Mouse (Mus musculus) spleen, postnatal 10 days (tissue): ENCODE data around the gene Mtmr11.
A peak's percentile ranks its signal among the peaks of the same experiment; 100 is the strongest.

Source experiments
- DNase-seq, 2 experiments: peaks; one replicate each; pipeline ENCODE4 v3.0.0; 2021 to 2022; ENCODE audit warnings: low spot score in 2 of 2

Gene Mtmr11

GRCm38 (mm10) chr3:96161869-96162840 lies at the start of gene Mtmr11:
Gene Mtmr11, plus strand, starts transcription at chr3:96162004.
- no peak for DNase-seq

GRCm38 (mm10) chr3:96113251-96113650 lies 48.6 kb upstream of the Mtmr11 start:
- no peak for DNase-seq

GRCm38 (mm10) chr3:96118142-96118541 lies 43.7 kb upstream of the Mtmr11 start:
- DNase-seq = no peak

- DNase-seq = no peak
Measured at GRCm38 (mm10) chr3:96118702-96119101, 43.1 kb upstream of the Mtmr11 start.

GRCm38 (mm10) chr3:96124235-96124634 lies 37.6 kb upstream of the Mtmr11 start:
- no peak for DNase-seq

GRCm38 (mm10) chr3:96128128-96128527 lies 33.7 kb upstream of the Mtmr11 start:
- no peak for DNase-seq

DNA sequence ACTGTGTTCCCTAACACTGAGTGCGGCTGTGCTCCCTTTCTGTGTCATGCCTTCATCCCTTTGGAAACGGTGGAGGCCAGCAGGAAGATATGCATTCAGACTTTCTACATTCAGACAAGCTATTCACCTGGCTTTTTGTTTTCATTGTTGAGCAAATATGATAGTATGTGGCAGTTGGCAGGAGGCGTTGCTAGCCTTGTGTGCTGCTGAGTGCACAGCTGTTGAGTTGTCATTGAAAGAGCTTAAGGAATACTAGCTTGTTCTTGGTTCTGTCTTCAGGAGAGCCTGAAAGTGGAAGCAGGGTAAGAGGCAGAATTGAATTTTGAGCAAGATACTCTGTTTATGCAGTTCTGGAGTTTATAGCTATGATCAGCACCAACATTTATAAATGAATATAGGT lies 29.3 kb upstream of the Mtmr11 start:
- no peak for DNase-seq

- no peak for DNase-seq
Measured at GRCm38 (mm10) chr3:96133327-96133905, 28.4 kb upstream of the Mtmr11 start.

DNA sequence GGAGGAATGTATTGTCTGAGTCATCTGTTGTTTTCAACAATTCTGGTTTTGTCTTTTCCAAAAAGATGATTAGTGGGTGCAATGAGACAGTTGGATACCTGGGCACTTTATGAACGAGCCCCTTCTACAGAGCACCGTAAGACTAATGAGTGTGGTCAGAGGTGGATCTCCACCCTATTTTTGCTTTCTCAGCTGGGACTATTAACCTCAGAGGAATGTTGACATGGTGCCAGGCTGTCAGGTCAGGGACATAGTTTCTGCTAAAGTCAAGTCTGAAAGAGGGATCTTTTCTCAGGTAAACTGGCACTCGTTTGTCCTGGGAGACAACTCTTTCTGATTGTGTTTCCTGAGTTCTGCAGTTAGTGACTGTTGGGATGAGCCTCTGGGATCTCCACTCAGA lies 26.8 kb upstream of the Mtmr11 start:
- no peak for DNase-seq

DNA sequence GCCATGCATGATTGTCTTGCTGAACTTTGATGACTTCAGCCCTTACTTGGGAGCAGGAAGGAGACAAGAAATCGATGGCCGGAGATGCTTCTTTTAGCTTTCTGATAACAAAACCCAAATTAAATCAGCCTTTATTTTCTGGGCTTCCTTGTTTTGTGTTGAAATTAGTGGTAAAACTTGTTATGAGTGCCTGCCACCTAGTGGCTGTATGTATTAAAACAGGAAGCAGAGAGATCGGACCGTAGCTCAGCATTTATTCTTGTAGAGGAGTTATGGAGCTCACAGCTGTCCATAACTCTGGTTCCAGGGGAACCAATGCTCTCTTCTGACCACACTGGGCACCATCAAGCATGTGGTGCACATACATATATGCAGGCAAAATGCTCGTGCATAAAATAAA lies 13.9 kb upstream of the Mtmr11 start:
- peak; percentile 24 to 59 for DNase-seq

GRCm38 (mm10) chr3:96151836-96152235 lies 10.0 kb upstream of the Mtmr11 start:
- no peak for DNase-seq

DNA sequence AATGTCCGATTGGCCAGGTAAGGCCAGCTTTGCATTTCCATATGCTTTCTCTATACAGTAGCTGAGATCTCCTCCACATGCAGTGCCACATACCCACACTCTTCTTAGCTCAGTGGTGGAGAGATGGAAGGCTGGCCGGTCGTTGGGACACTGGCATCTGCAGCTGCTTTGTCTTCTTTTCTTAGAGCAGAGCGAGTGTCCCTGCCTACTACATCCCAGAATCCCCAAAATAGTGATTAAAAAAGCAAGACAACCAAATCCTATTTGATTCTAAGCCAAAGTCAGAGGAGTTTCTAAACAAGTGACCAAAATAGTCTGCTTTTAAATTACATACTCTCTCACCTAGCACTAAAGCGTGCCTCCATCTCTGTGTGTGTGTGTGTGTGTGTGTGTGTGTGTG lies 9.2 kb upstream of the Mtmr11 start:
- no peak for DNase-seq

DNA sequence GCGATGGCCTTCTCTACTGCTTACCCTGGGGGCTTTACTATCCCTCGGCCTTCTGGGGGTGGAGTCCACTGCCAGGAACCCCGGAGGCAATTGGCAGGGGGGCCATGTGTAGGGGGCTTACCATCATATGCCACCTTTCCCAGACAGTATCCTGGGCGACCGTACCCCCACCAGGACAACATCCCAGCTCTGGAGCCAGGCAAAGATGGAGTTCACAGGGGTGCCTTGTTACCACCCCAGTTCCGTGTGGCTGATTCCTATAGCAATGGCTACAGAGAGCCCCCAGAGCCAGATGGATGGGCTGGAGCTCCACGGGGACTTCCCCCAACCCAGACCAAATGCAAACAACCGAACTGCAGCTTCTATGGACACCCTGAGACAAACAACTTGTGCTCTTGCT lies 6.3 kb upstream of the Mtmr11 start:
- no peak for DNase-seq

DNA sequence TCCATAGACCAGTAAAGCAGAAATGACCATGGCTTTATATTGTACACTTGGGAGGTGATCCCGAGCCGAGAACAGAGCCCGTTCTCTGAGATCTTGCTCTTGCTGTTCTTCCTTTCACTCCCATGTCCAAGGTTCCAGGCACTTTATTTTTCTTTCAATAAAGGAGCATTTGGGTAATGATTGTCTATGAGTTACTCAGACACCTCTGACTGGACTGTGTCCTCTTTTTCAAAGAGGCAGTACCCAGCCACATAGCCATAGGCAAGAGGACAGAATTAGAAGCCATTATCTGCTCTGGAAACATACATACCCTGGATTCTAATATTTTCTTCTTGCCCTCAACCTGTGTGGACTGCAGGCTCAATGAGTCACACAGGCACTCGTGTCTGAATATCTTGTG lies 2.0 kb upstream of the Mtmr11 start:
- DNase-seq = no peak

DNA sequence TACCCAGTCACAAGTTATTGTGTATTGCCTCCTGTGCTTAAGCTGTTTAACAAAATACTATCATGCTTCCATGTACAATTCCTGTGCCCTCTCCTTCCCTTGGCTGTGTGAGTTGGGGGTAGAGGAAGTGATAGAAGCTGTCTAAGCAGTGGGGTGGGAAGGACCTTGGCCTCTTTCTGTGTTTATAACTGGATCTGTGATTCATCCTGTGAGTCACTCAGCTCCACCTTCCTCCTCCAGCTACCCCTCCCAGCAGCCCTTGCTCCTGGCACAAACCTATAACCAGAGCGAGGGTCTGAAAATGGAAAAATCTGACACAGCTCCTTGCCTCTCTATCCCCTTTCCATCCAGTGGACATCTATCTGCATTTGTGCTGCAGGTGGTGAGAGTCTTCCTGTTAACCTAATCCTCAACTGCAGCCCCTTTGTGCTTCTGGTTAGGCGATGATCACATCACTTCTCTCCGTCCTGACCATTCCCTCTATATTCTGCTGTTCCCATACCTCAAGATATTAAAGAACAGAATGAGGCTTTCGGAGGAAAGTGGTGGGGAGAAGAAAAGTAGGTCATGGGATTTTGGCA lies 1.5 kb upstream of the Mtmr11 start:
- DNase-seq = no peak

DNA sequence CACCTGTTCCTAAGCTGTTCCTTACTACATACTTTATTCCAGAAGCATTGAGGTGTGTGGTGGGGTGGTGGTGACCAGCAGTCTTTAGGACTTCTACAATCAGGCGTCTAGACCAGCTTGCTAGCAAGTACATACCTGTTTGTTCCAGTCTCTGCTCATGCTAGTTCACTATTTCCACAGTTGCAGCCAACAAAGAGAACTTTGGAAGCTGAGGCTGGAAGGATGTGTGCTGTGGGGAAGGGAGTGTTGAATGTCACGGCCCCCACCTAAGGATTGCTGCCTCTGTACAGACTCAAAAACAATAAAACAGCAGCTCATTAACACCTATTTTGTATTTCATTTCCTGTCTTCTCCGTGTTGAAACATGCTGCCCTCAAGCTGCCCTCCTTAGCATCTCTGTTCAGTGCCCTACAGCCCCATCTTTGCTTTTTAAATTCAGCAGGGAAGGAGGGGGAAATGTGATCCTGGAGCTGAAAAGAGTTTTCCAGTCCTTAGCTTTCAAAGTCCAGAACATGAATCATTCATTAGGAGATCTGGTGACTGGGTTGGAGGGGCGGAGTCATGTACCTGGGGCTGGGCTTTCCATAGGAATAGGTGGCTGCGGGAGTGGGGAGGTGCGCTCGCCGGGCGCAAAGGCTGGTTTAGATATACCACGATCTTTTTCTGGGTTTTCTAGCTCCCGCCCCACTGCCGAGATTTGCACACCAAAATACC lies 844 bp upstream of the Mtmr11 start:
- no peak for DNase-seq

- no peak for DNase-seq
Measured at GRCm38 (mm10) chr3:96163040-96163439, 1.2 kb downstream of the Mtmr11 start.

DNA sequence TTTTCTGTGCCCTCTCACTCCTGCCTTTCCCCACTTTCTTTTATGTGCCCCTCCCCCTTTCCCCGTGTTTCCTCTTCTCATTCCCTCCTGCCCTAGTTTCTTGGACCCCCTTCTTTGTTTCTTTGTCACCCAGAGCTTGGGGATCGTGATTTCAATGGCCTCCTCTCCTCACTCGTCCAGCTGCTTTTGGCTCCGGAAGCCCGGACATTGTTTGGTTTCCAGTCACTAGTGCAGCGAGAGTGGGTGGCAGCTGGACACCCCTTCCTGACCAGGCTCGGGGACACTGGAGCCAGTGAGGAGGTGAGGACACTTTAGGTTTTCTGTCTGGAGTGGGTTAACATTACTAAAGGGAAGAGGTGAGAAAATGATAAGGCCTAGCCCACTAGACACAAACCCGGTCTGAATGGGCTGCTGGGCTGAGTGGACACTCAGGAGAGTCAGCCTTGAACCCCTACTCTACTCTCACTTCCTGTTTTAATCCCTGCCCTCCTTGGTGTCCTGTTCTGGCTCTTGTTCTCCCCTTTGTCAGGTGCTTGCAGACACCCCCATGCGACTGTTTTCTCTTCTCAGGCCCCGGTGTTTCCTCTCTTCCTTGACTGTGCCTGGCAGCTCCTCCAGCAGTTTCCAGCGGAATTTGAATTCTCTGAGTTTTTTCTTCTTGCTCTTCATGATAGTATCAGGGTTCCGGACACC lies 6.8 kb downstream of the Mtmr11 start:
- DNase-seq = no peak

DNA sequence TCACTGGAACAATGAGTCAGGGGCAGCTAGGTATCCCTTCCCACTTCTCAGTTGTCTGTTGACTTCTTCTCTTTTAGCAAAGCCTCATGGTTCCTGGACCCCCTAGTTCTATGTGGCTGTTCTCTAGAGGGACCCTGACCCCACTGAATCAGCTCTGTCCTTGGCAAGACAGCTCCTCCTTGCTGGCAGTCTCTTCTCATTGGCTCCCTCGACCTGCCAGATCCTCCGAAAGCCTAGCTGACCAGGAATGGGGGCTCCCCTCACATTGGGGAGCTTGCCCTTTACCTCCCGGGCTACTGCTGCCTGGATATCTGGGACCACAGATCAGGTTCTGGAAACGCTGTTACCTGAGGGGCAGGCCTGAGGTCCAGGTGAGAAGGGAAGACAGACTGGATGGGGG lies 8.5 kb downstream of the Mtmr11 start:
- no peak for DNase-seq

DNA sequence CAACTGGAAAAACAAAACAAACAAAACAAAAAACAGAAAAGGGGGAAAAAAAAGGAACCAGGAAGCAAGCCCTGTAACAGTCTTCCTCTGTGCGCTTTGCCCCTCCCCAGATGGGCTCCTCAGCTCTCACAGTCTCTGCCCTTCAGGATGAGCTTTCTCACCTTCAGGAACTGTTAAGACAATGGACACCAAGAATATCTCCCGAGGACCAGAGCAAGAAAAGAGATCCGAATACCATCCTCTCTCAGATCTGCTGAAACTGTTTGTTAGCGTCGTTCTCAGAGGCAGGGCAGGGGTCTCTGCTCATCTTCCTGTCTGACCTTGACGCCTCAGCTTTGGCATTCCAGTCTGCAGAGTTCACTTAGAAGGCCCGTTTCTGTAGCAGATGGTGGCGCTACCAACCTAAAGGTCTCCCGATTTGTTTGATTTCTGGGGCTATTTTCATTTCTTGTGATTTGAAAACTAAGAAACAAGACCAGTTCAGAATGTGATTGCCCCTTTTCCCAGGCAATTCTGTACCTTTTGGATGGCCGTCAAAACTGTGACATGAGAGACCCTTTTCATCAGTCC lies 9.3 kb downstream of the Mtmr11 start:
- no peak for DNase-seq

GRCm38 (mm10) chr3:96171583-96172196 lies 9.9 kb downstream of the Mtmr11 start:
- no peak for DNase-seq
